Mouse (Mus musculus): ENCODE results near the gene Hnf4a.

- no peak for TF ChIP-seq CTCF (conservative IDR thresholded peaks at IDR 0.05; ENCODE audit: low read length)
- no peak for TF ChIP-seq NANOG (IDR thresholded peaks at IDR 0.05; ENCODE audit: borderline replicate concordance, low read length)
These were observed 45.9 kb downstream of the Hnf4a start for GRCm38 (mm10) chr2:163552518-163552929.
